Mouse (Mus musculus) small intestine, adult 2 months (tissue): ENCODE results near the gene Jarid2. TPM values are rescaled to one million over a fixed set of nuclear protein-coding genes. Genes with fewer than 3 reads are reported as not detected.
A peak's percentile ranks its signal among the peaks of the same experiment; 100 is the strongest.

Experiments used
- H3K27ac ChIP-seq: fragments of 200-500 bp; 2 replicates; pipeline ENCODE4 v1.5.1; 2012; ENCODE audit warnings: low read depth, low read length, control low read depth, inconsistent platforms; ENCODE audit not compliant: insufficient read depth
- H3K27me3 ChIP-seq: fragments of 200-500 bp; 2 replicates; pipeline ENCODE4 v1.6.1; 2012; ENCODE audit warnings: mild to moderate bottlenecking, moderate library complexity, low read length, inconsistent platforms; ENCODE audit not compliant: control insufficient read depth, insufficient read depth
- H3K36me3 ChIP-seq: fragments of 200-500 bp; 2 replicates; pipeline ENCODE4 v1.6.1; 2012; ENCODE audit warnings: mild to moderate bottlenecking, low read length, control low read depth, inconsistent platforms; ENCODE audit not compliant: control insufficient read depth, insufficient read depth
- H3K4me1 ChIP-seq: fragments of 200-500 bp; 2 replicates; pipeline ENCODE4 v1.6.1; 2012; ENCODE audit warnings: low read length, inconsistent platforms, mixed read lengths; ENCODE audit not compliant: control insufficient read depth, insufficient read depth, insufficient read length
- H3K4me3 ChIP-seq: fragments of 200-500 bp; 2 replicates; pipeline ENCODE4 v1.5.1; 2012; ENCODE audit warnings: low read depth, mild to moderate bottlenecking, control low read depth, inconsistent platforms, low read length, moderate library complexity
- CTCF ChIP-seq: fragments of 200-500 bp; IDR thresholded peaks from 2 replicates; pipeline ENCODE4 v1.5.1; 2012; ENCODE audit warnings: low read depth, mild to moderate bottlenecking, control low read depth, inconsistent platforms, low read length, moderate library complexity, mixed read lengths; ENCODE audit not compliant: insufficient replicate concordance, insufficient read length; ENCODE audit errors: extremely low read depth
- POLR2A ChIP-seq: fragments of 200-500 bp; IDR thresholded peaks from 2 replicates; pipeline ENCODE4 v1.6.1; 2012; ENCODE audit warnings: low read depth, mild to moderate bottlenecking, control low read depth, inconsistent platforms, low read length, moderate library complexity
- WGBS: fragments of 180-500 bp; shearing (Covaris S2); methylation state at CpG from one replicate; pipeline ENCODE4 v1.1.7; 2018; 5-methylcytosine and 5-hydroxymethylcytosine counted together
- polyA plus RNA-seq: library from polyadenylated mRNA; depleted of rRNA; stranded (reverse); fragments of >200 nt; gene quantifications from 2 replicates; pipeline ENCODE4 v1.2.3, GENCODE M21; 2012

The Jarid2 gene
- polyA plus RNA-seq, 1 experiment, result 9.5 TPM

DNA sequence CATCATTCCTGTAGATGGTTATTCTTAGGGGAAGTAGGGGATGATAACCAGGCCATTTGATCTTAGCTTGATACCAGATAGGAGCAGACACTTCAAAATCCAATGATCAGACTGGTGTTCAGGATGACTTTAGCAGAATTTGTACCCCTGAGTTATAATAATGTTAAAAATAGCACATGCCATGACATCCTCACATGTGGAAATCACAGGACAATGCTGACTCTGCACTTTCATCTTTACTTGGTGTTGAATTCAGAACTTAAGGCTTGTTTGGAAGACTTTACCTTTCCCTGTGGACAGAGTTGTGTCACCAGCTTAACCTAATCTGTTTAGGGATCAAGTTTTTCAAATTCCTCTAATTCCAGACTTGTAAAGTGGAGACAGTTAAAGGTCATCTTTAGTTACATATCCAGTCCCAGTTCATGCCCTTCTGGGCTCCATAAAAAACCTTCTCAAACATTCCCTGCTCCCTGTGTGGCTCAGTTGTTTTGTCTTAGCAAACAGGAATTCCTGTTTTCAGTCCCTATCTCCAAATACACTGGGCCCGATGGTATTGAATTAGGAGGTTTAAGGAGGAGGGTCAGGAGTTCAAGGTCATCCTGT, 5.9 kb downstream of the Jarid2 start:
- H3K4me1 ChIP-seq, result peaks cover 16% of the 10 kb centered on the region; the same call in 1 of the 2 replicates
- H3K27ac ChIP-seq, result no peak overlapping the region
- WGBS, result 60% methylated on average over 1 of the region's 1 CpGs
- H3K36me3 ChIP-seq, result no peaks in the 10 kb centered on the region
- no peaks in the 10 kb centered on the region for H3K27me3 ChIP-seq
- TF ChIP-seq CTCF (no peak), POLR2A (no peak)
- H3K4me3 ChIP-seq, result no peak overlapping the region

DNA sequence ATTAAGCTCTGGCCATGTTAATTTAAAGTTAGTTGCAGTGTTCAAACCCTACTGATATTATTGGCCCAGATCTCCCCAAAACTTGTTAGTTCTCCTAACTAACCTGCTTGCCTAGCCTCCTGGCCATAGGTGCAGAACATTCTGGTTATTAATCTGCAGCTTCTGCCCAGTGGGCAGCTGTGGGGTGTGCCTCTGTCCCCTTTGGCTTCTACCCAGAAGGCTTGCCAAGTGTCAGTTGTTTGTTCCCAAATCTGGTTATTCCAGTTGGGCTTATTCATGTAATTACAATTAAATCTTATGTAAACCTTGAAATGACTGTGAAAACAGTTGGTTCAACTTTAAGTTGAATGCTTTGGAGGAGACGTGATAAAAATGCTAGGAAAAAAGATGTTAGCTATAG, 8.0 kb downstream of the Jarid2 start:
- Histone ChIP-seq H3K27me3 (no peaks in the 10 kb centered on the region), H3K4me3 (no peak overlapping the region), H3K36me3 (no peaks in the 10 kb centered on the region), H3K4me1 (peaks cover 20% of the 10 kb centered on the region; the same call in 1 of the 2 replicates), H3K27ac (no peak overlapping the region)
- TF ChIP-seq POLR2A, result no peak
- no peak for TF ChIP-seq CTCF
- WGBS, result 29% methylated on average over 1 of the region's 1 CpGs

DNA sequence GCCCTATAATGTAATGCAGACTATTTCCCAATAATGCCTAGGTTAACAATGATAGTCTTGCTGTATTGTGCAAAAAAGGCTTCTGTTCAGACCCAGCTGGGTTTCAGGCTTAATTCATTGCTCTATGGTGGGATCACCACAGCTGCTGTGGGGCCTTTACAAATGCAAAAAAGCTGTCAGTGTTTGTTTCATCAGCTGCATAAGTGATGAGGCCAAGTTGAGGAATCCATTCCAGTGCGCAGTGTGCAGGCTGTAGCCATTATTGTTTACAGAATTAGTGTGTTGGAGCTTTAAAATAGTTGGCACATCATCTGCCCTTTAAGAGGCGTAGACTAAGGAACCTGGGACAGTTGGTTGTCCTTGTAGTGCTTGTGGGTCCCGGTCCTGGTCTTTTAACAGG, 22.5 kb downstream of the Jarid2 start:
- 0 out of 2 replicates have a peak, but pooled peaks cover 1% of the 10 kb centered on the region for H3K4me1 ChIP-seq
- no peak overlapping the region for H3K4me3 ChIP-seq
- no peak overlapping the region for H3K27ac ChIP-seq
- H3K27me3 ChIP-seq, result no peaks in the 10 kb centered on the region
- no peak for TF ChIP-seq CTCF
- TF ChIP-seq POLR2A, result no peak
- WGBS, result 86% methylated on average over 3 of the region's 3 CpGs
- no peaks in the 10 kb centered on the region for H3K36me3 ChIP-seq

DNA sequence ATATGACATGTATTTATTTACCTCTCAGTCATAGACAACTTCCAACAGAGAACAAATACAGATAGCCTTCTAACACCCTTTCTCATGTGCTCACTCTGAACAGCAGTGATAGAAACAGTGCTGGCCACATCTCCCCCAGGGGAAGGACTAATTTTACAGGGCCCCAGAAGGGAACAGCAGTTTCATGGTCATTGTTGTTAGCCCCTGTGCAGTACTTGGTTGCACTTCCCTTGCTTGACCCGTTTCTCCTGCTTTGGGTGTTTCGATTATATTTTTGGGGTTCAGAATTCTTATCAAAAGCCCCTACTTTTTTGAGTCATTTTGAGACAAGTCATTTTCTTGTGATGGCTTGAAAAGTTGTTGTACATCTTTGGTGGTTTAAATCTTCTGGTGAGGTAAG, 23.9 kb downstream of the Jarid2 start:
- TF ChIP-seq POLR2A (no peak), CTCF (no peak)
- H3K36me3 ChIP-seq, result no peaks in the 10 kb centered on the region

DNA sequence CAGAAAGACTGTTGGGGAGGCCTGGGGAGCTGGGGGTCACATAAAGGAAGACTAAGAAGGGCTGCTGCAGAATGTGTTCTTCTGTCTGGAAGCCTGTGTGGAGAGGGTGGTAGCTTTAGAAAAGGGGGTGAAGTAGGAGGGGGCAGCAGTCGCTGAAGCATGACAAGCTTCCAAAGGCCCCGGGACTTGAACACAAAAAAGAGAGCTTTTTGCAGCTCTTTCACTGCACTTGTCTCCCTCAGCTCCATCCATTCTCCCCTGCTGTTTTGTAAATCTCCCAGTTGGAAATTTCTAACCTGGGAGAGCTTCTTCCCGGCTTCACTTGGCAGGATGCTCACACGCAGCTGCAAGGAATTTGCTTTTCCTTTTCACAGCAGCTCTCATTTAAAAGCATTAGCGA, 26.2 kb downstream of the Jarid2 start:
- TF ChIP-seq CTCF (no peak), POLR2A (no peak)
- WGBS, result 69% methylated on average over 5 of the region's 5 CpGs

More for the DNA sequence above, 23.9 kb downstream of the Jarid2 start:
- Histone ChIP-seq H3K27me3 (no peaks in the 10 kb centered on the region), H3K4me3 (no peak overlapping the region), H3K4me1 (no peaks in the 10 kb centered on the region), H3K27ac (no peak overlapping the region)
- WGBS, result 90% methylated on average over 2 of the region's 2 CpGs

DNA sequence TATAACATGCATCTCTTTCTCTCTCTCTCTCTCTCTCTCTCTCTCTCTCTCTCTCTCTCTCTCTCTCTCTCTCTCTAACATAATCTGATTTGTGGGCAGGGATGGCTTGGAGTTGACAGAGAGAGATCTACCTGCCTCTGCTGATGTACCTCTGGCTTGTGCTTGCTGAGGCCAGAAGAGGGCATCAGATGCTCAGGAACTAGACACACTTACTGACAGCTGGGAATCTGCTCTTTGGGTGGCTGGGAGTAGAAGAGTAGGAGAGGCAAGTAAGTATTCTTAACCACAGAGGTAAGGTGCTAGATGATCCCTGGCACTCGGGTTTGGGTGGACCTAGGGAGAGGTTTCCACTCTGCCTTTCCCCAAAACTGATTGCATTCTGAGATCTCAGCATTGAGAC, 29.5 kb downstream of the Jarid2 start:
- Histone ChIP-seq H3K36me3 (peaks cover 2% of the 10 kb centered on the region; the same call in 1 of the 2 replicates), H3K4me3 (no peak overlapping the region), H3K4me1 (no peaks in the 10 kb centered on the region), H3K27ac (no peak overlapping the region), H3K27me3 (no peaks in the 10 kb centered on the region)
- TF ChIP-seq POLR2A, result no peak
- peak; percentile 52; the same call in 1 of the 2 replicates for TF ChIP-seq CTCF
- WGBS, result 59% methylated on average over 1 of the region's 1 CpGs

More for the DNA sequence above, 26.2 kb downstream of the Jarid2 start:
- Histone ChIP-seq H3K4me1 (no peaks in the 10 kb centered on the region), H3K27ac (no peak overlapping the region), H3K36me3 (peaks cover 2% of the 10 kb centered on the region; the same call in 1 of the 2 replicates), H3K27me3 (no peaks in the 10 kb centered on the region), H3K4me3 (no peak overlapping the region)

DNA sequence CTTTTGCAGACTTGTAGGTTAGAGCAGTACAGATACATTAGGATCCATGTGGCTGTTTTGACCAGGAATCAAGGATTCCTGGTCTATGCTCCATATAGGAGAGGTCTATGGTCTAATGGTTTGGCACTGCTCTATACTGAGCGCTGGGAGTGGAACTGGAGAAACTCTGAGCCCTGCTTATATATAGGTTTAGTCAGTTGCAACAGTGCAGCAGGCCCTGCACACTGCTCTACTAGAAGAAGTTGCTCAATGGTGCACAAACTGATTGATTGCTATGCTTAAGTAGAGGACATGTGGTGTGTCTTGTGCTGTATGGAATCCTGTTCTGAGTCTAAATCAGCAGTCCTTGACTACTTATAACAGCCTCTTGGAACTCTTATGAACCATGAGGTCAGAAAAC, 31.5 kb downstream of the Jarid2 start:
- no peak overlapping the region for H3K4me3 ChIP-seq
- H3K4me1 ChIP-seq, result no peaks in the 10 kb centered on the region
- peaks cover 2% of the 10 kb centered on the region; the same call in 1 of the 2 replicates for H3K36me3 ChIP-seq
- TF ChIP-seq CTCF, result no peak
- TF ChIP-seq POLR2A, result no peak
- H3K27ac ChIP-seq, result no peak overlapping the region
- no peaks in the 10 kb centered on the region for H3K27me3 ChIP-seq
- 93% methylated on average over 1 of the region's 1 CpGs for WGBS
